Mouse (Mus musculus) thymus, adult 2 months (tissue): Measurements from ENCODE around the gene Sgk1.

Experiments used
- CTCF ChIP-seq: fragments of 200-500 bp; IDR thresholded peaks from 2 replicates; pipeline ENCODE4 v1.5.1; 2012; ENCODE audit warnings: mild to moderate bottlenecking, control low read depth, low read length, moderate library complexity, borderline replicate concordance; ENCODE audit not compliant: control insufficient read depth, poor library complexity, insufficient read depth; ENCODE audit errors: extremely low read depth
- POLR2A ChIP-seq: fragments of 200-500 bp; IDR thresholded peaks from 2 replicates; pipeline ENCODE4 v1.6.1; 2012; ENCODE audit warnings: mild to moderate bottlenecking, low read length, control low read depth, moderate library complexity; ENCODE audit not compliant: control insufficient read depth, poor library complexity, insufficient read depth; ENCODE audit errors: extremely low read depth

GRCm38 (mm10) chr10:22007160-22007801, 125.3 kb downstream of the Sgk1 start:
- TF ChIP-seq CTCF (no peak), POLR2A (no peak)
